Mouse (Mus musculus): ENCODE results near the gene Gcsh.

- TF ChIP-seq CTCF (IDR thresholded peaks at IDR 0.05; ENCODE audit: low read depth, low read length) (no peak), POLR2AphosphoS5 (IDR thresholded peaks at IDR 0.05; ENCODE audit: insufficient replicate concordance, low read depth, low read length) (no peak), GATA2 (IDR thresholded peaks at IDR 0.05; ENCODE audit: borderline replicate concordance, low read depth, low read length) (no peak), GATA1 (IDR thresholded peaks at IDR 0.05; ENCODE audit: borderline replicate concordance, low read length) (no peak), TAL1 (conservative IDR thresholded peaks at IDR 0.05; ENCODE audit: low read depth, low read length) (no peak)
Observed at GRCm38 (mm10) chr8:116992176-116992971, 963 bp downstream of the Gcsh start.
